Mouse (Mus musculus): Measurements from ENCODE around the gene Smyd3. TPM values are rescaled to one million over a fixed set of nuclear protein-coding genes. Genes with fewer than 3 reads are reported as not detected.

Gene Smyd3
- polyA plus RNA-seq, 1 experiment from 2014 or later, result 18.2 TPM

DNA sequence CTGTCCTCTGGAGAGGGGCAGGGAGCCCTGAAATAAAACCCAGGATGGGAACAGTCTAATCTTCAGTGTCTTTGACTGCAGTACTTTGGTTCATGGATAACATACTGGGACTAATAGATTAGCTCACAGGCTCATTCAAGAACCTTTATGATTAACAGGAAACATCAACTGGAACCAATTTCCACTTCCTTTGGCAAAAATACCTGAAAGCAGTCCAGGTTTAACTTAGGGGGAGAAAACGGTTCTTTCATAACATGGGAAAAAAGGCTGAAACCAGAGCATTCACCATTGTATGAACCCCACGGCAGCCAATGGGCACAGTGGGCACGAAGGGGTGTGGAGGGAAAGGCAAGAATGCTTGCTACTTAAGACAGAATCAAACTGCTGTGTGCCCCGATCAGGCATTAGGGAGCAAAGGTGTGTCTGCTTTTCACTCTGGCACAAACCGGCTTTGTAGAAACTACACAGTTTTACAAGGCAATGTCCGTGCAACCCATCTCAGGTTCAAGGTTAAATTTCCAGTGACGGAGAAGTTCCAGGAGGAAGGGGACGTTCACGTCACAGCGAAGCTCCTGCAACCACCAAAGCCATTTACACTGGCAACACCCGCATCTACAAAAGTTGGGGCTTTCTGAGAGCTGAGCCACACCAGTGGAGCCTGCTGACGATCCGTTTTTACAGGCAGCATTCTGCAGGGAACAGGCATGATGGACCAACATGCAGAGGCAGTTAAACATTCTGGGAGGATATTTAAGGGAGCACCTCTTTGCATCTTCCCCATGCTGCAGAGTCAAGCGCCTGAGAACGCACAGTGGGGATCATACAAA lies 458.3 kb downstream of the Smyd3 start:
- DNase-seq (ENCODE audit: low spot score), result no peak
- no peak overlapping the region for H3K4me3 ChIP-seq (ENCODE audit: low read depth, low read length)
- WGBS, result 79% methylated on average over 15 of the region's 15 CpGs
- no peaks in the 10 kb centered on the region for H3K27me3 ChIP-seq (replicated peaks; ENCODE audit: control insufficient read depth, insufficient read depth, low read length)
- H3K4me2 ChIP-seq (ENCODE audit: low read length), result no peak overlapping the region
- no peaks in the 10 kb centered on the region for H3K9me3 ChIP-seq (replicated peaks; ENCODE audit: control insufficient read depth, low read length)
- H3K36me3 ChIP-seq (ENCODE audit: control insufficient read depth, insufficient read depth, low read length), result no peaks in the 10 kb centered on the region
- H3K4me1 ChIP-seq (ENCODE audit: control insufficient read depth, insufficient read depth, low read length), result peaks cover 18% of the 10 kb centered on the region
- H3K9ac ChIP-seq (ENCODE audit: low read length), result no peak overlapping the region
- ATAC-seq, result no peak
- H3K27ac ChIP-seq (ENCODE audit: low read depth, low read length), result no peak overlapping the region

DNA sequence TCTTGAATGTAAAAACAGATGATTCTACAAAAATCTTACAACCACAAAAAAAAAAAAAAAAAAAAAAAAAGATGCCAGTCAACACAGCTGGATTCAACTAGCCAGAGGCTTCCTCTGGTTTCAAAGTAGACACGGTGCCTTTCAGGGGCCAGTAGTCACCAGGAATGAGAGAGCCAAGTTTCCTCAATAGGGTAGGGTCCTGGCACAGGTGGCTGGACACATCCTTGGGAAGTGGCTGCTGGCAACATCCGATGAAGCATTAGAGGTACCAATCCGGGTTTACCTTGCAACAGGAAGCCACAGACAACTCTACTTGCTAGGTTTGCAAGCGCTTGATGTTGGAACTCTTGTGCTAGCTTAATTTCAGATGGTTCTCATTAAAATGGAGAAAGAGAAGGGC lies 459.2 kb downstream of the Smyd3 start:
- H3K4me2 ChIP-seq (ENCODE audit: low read length), result no peak overlapping the region
- no peak overlapping the region for H3K9ac ChIP-seq (ENCODE audit: low read length)
- DNase-seq (ENCODE audit: low spot score) (no peak), ATAC-seq (no peak)
- no peaks in the 10 kb centered on the region for H3K9me3 ChIP-seq (replicated peaks; ENCODE audit: control insufficient read depth, low read length)
- H3K4me3 ChIP-seq (ENCODE audit: low read depth, low read length), result no peak overlapping the region
- peaks cover 18% of the 10 kb centered on the region for H3K4me1 ChIP-seq (ENCODE audit: control insufficient read depth, insufficient read depth, low read length)
- H3K27ac ChIP-seq (ENCODE audit: low read depth, low read length), result no peak overlapping the region
- H3K27me3 ChIP-seq (replicated peaks; ENCODE audit: control insufficient read depth, insufficient read depth, low read length), result no peaks in the 10 kb centered on the region
- 85% methylated on average over 4 of the region's 4 CpGs for WGBS
- H3K36me3 ChIP-seq (ENCODE audit: control insufficient read depth, insufficient read depth, low read length), result no peaks in the 10 kb centered on the region

DNA sequence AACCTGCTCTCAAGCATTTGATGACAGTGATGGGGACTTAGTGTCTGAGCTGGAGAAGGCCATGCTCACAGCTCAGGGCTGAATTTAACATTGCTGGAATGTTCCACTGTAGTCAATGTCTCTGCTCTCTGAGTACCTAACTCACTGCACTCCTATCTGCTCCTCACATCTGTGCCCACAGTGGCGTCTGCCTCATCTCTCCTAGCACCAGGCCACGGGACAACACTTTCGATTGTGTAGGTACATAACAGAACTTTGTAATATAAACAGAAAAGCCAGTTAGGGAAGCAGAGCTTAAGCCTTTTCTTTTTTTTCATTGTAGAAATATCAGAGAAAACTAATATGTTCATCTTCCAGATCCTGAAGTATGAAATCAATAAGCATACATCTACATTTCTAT lies 462.1 kb downstream of the Smyd3 start:
- DNase-seq (ENCODE audit: low spot score) (no peak), ATAC-seq (no peak)
- Histone ChIP-seq H3K27me3 (replicated peaks; ENCODE audit: control insufficient read depth, insufficient read depth, low read length) (no peaks in the 10 kb centered on the region), H3K4me3 (ENCODE audit: low read depth, low read length) (no peak overlapping the region), H3K9ac (ENCODE audit: low read length) (no peak overlapping the region), H3K4me2 (ENCODE audit: low read length) (no peak overlapping the region), H3K9me3 (replicated peaks; ENCODE audit: control insufficient read depth, low read length) (no peaks in the 10 kb centered on the region), H3K27ac (ENCODE audit: low read depth, low read length) (no peak overlapping the region), H3K4me1 (ENCODE audit: control insufficient read depth, insufficient read depth, low read length) (peaks cover 6% of the 10 kb centered on the region), H3K36me3 (ENCODE audit: control insufficient read depth, insufficient read depth, low read length) (no peaks in the 10 kb centered on the region)
- WGBS, result 88% methylated on average over 3 of the region's 3 CpGs

DNA sequence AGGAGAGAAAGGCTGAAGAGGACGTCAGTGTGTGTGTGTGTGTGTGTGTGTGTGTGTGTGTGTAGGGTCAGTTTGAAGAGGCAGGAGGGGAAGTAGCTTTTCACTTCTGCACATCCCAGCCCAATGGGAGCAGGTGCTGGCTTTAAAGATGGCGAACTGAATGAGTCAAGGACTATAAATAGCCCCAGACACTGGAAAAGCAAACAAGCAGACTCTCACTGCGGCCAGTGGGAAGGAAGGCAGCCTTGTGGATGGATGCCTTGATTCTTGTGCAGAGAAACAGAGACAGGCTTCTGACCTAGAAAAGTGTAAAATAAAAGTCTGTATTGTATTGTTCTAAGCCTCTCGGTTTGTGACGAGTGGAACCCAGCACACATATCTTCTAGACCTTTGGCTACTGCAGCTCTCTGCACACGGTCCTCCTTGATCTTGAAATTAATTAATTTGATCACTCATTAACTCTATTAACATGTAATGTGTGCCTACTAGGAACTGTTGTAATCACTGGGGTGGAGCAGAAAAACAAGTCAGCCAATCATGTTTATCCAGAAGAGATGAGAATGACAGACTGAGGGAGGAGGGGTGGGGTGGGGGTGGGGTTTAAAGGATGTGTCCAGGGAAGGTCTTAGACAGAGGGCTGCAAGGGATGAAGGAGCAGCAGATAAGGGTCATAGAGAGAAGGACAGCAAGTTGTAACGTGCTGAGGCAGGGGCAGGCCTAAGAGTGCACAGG lies 463.3 kb downstream of the Smyd3 start:
- Histone ChIP-seq H3K27ac (ENCODE audit: low read depth, low read length) (no peak overlapping the region), H3K4me1 (ENCODE audit: control insufficient read depth, insufficient read depth, low read length) (no peaks in the 10 kb centered on the region), H3K27me3 (replicated peaks; ENCODE audit: control insufficient read depth, insufficient read depth, low read length) (no peaks in the 10 kb centered on the region), H3K4me3 (ENCODE audit: low read depth, low read length) (no peak overlapping the region), H3K9ac (ENCODE audit: low read length) (no peak overlapping the region), H3K36me3 (ENCODE audit: control insufficient read depth, insufficient read depth, low read length) (no peaks in the 10 kb centered on the region), H3K9me3 (replicated peaks; ENCODE audit: control insufficient read depth, low read length) (no peaks in the 10 kb centered on the region), H3K4me2 (ENCODE audit: low read length) (no peak overlapping the region)
- ATAC-seq (no peak), DNase-seq (ENCODE audit: low spot score) (no peak)
- 68% methylated on average over 7 of the region's 7 CpGs for WGBS

DNA sequence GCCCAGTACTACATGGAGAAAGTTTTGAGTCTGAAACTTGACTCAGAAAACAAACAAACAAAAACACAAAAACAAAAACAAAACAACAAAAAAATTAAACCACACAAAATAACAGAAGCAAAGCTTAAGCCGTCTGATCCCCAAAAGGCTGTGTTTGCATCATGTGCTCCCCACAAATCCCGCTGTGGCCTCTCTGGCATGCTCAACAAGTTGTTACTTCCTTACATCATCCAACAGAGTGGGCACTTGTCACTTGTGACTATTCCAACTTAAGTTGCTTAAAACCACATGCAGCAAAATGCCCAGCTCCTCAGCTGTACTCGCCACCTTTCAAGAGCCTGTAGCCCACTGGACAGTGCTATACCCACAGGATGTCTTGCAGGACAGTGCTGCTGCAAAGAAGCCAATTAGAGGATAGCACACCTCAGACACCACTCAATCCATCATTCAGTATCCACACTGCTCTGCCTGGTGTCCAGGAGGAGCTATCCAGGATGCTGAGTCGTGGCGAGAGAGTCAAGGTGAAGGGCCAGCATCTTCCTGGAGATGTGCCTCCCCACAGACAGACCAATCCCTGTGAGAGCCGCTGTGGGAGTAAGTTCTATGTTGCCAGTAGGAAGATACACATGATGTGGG lies 465.2 kb downstream of the Smyd3 start:
- no peaks in the 10 kb centered on the region for H3K4me1 ChIP-seq (ENCODE audit: control insufficient read depth, insufficient read depth, low read length)
- WGBS, result 94% methylated on average over 6 of the region's 6 CpGs
- ATAC-seq (no peak), DNase-seq (ENCODE audit: low spot score) (no peak)
- H3K27me3 ChIP-seq (replicated peaks; ENCODE audit: control insufficient read depth, insufficient read depth, low read length), result no peaks in the 10 kb centered on the region
- H3K36me3 ChIP-seq (ENCODE audit: control insufficient read depth, insufficient read depth, low read length), result no peaks in the 10 kb centered on the region
- no peak overlapping the region for H3K4me3 ChIP-seq (ENCODE audit: low read depth, low read length)
- no peak overlapping the region for H3K9ac ChIP-seq (ENCODE audit: low read length)
- H3K9me3 ChIP-seq (replicated peaks; ENCODE audit: control insufficient read depth, low read length), result no peaks in the 10 kb centered on the region
- H3K27ac ChIP-seq (ENCODE audit: low read depth, low read length), result no peak overlapping the region
- no peak overlapping the region for H3K4me2 ChIP-seq (ENCODE audit: low read length)

DNA sequence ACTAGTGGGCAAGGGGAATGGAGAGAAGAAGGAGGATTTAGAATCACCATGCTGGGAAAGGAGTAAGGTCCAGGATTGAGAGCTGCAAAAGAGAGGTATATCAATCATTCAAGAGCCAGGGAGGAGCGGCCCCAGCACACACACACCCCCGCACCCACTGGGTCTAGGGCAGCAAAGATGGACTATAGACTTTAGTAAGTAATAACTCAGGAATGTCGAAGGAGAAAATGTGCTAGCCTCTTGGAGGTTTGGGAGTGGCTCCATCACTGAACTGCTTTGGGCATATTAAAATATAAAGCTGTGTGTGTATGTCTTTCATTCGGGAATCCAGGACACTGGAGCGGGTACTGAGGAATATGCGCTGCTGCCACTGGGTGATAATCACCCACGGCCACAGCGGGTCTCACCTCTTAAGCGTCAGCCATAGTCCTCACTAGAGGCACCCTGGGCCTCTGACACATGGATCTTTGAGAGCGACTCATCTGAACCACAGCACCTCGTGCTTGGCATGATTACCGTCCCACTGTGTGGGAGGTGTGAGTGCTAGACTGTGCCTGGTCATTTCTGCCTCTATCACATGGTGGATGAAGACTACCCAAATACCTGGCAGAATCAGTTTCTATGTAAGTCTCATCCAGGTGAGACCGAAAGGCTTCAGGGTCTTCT lies 469.8 kb downstream of the Smyd3 start:
- no peak overlapping the region for H3K4me3 ChIP-seq (ENCODE audit: low read depth, low read length)
- H3K4me2 ChIP-seq (ENCODE audit: low read length), result no peak overlapping the region
- 95% methylated on average over 13 of the region's 13 CpGs for WGBS
- no peaks in the 10 kb centered on the region for H3K9me3 ChIP-seq (replicated peaks; ENCODE audit: control insufficient read depth, low read length)
- no peaks in the 10 kb centered on the region for H3K36me3 ChIP-seq (ENCODE audit: control insufficient read depth, insufficient read depth, low read length)
- H3K27ac ChIP-seq (ENCODE audit: low read depth, low read length), result no peak overlapping the region
- ATAC-seq, result no peak
- no peak overlapping the region for H3K9ac ChIP-seq (ENCODE audit: low read length)
- 0 out of 2 replicates have a peak, but pooled peaks cover under 1% of the 10 kb centered on the region for H3K27me3 ChIP-seq (replicated peaks; ENCODE audit: control insufficient read depth, insufficient read depth, low read length)
- DNase-seq (ENCODE audit: low spot score), result no peak
- 0 out of 2 replicates have a peak, but pooled peaks cover 12% of the 10 kb centered on the region for H3K4me1 ChIP-seq (ENCODE audit: control insufficient read depth, insufficient read depth, low read length)

DNA sequence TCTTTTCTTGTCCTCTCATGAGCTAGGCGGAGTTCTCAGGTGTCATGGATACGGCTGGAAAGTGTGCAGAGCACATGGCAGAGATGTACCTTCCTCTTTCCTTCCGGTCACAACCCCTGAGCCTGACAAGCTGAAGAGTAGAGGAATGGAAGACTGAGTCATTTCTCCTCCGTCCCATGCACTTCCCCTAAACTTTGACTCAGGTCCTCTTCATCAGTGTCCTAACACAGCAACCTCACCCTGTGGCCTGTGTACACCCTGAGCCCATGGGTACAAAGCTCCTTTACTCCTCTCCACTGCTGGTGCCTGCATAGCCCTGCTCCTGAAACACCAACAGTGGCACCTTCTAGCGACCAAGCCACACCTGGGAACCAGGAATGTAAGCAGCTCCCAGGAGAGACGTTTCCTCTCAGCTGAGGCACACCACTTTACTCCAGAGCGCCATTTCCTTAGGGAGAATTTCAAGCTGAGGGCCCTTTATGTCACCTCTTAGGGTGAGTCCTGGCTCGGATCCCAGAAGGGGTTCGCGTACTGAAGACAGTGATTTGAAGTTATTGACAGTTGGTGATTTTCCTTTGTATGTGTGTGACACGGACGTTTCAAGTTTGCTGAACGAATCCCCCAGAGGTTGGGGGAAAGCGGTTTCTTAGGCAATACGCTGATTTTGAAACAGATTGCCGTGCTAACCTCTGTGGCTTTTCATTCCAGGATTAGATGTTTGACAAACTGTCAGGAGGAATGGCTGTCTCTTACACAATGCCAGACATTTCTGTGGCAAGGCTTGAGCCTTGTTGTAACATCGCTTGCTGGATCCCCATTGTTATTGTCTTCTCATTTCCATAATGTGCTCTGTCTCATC lies 471.8 kb downstream of the Smyd3 start:
- ATAC-seq (0 out of 2 replicates have a peak, but pooled peaks have one; percentile 14), DNase-seq (ENCODE audit: low spot score) (peak; percentile 30)
- Histone ChIP-seq H3K9me3 (replicated peaks; ENCODE audit: control insufficient read depth, low read length) (no peaks in the 10 kb centered on the region), H3K4me1 (ENCODE audit: control insufficient read depth, insufficient read depth, low read length) (peaks cover 12% of the 10 kb centered on the region; the same call in 1 of the 2 replicates), H3K27ac (ENCODE audit: low read depth, low read length) (no peak overlapping the region), H3K36me3 (ENCODE audit: control insufficient read depth, insufficient read depth, low read length) (no peaks in the 10 kb centered on the region), H3K4me2 (ENCODE audit: low read length) (no peak overlapping the region), H3K27me3 (replicated peaks; ENCODE audit: control insufficient read depth, insufficient read depth, low read length) (0 out of 2 replicates have a peak, but pooled peaks cover 3% of the 10 kb centered on the region), H3K4me3 (ENCODE audit: low read depth, low read length) (no peak overlapping the region), H3K9ac (ENCODE audit: low read length) (no peak overlapping the region)
- 56% methylated on average over 17 of the region's 17 CpGs for WGBS

DNA sequence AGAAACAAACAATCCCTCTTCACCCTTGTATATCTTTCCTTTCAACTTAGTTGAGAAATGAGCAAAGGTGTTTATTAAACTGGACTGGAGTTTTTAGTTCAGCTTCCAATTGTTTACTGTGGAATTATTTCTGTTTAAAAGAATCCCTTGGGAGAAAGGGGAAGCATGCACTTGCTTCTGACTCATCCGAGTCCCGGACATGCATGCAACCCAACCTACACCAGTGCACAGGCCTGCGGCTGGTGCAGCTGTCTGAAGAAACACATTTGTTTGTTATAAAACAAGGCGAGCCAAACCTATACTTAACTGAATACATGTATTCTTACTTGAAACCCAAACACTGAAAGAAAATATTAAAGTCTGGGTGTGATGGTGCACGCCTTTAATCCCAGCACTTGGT lies 473.7 kb downstream of the Smyd3 start:
- Histone ChIP-seq H3K4me3 (ENCODE audit: low read depth, low read length) (no peak overlapping the region), H3K4me2 (ENCODE audit: low read length) (no peak overlapping the region), H3K9me3 (replicated peaks; ENCODE audit: control insufficient read depth, low read length) (no peaks in the 10 kb centered on the region), H3K27ac (ENCODE audit: low read depth, low read length) (no peak overlapping the region), H3K4me1 (ENCODE audit: control insufficient read depth, insufficient read depth, low read length) (peaks cover 12% of the 10 kb centered on the region; the same call in 1 of the 2 replicates), H3K27me3 (replicated peaks; ENCODE audit: control insufficient read depth, insufficient read depth, low read length) (0 out of 2 replicates have a peak, but pooled peaks cover 3% of the 10 kb centered on the region), H3K36me3 (ENCODE audit: control insufficient read depth, insufficient read depth, low read length) (no peaks in the 10 kb centered on the region), H3K9ac (ENCODE audit: low read length) (no peak overlapping the region)
- 71% methylated on average over 5 of the region's 5 CpGs for WGBS
- no peak for ATAC-seq
- DNase-seq (ENCODE audit: low spot score), result no peak

Measured in forebrain, embryonic 14.5 days (tissue).